Mouse (Mus musculus) stomach, embryonic 14.5 days (tissue): ENCODE results near the gene B4galt4. TPM values are rescaled to one million over a fixed set of nuclear protein-coding genes. Genes with fewer than 3 reads are reported as not detected.

Source experiments
- ATAC-seq: fragments of 200-750 bp; cut with Nextera tagmentation; 2 replicates; pipeline ENCODE4 v1.8.0; 2017; ENCODE audit warnings: low read depth, moderate TSS enrichment; ENCODE audit not compliant: insufficient number of reproducible peaks, insufficient read depth, low FRiP score
- H3K27ac ChIP-seq: fragments of 300-500 bp; sonication (generic); 2 replicates; pipeline ENCODE4 v1.5.1; 2014; ENCODE audit warnings: mild to moderate bottlenecking, low read length, moderate library complexity, mixed read lengths
- H3K27me3 ChIP-seq: fragments of 300-500 bp; sonication (generic); 2 replicates; pipeline ENCODE4 v1.6.1; 2014; ENCODE audit warnings: low read length, control low read depth, mixed read lengths; ENCODE audit not compliant: control insufficient read depth, insufficient read depth
- H3K36me3 ChIP-seq: fragments of 300-500 bp; sonication (generic); 2 replicates; pipeline ENCODE4 v1.6.1; 2014; ENCODE audit warnings: mild to moderate bottlenecking, control low read depth, low read length, moderate library complexity, mixed read lengths; ENCODE audit not compliant: control insufficient read depth, insufficient read depth
- H3K4me1 ChIP-seq: fragments of 300-500 bp; sonication (generic); 2 replicates; pipeline ENCODE4 v1.6.1; 2014; ENCODE audit warnings: low read length, control low read depth, mixed read lengths; ENCODE audit not compliant: control insufficient read depth, insufficient read depth
- H3K4me2 ChIP-seq: fragments of 300-500 bp; sonication (generic); replicated peaks from 2 replicates; pipeline ENCODE4 v1.6.1; 2014; ENCODE audit warnings: low read depth, low read length, control low read depth
- H3K4me3 ChIP-seq: fragments of 300-500 bp; sonication (generic); 2 replicates; pipeline ENCODE4 v1.5.1; 2014; ENCODE audit warnings: low read depth, low read length, control low read depth
- H3K9ac ChIP-seq: fragments of 300-500 bp; sonication (generic); replicated peaks from 2 replicates; pipeline ENCODE4 v1.6.1; 2014; ENCODE audit warnings: low read depth, mild to moderate bottlenecking, control low read depth, low read length, moderate library complexity, mixed read lengths
- H3K9me3 ChIP-seq: fragments of 300-500 bp; sonication (generic); 2 replicates; pipeline ENCODE4 v1.6.1; 2016; ENCODE audit warnings: low read depth, low read length, control low read depth; ENCODE audit not compliant: control insufficient read depth
- whole genome bisulfite sequencing: fragments of 180-500 bp; shearing (Covaris S2); extraction: QIAGEN DNeasy Blood & Tissue Kit; methylation state at CpG from one replicate; pipeline ENCODE4 v1.1.7; 2014; 5-methylcytosine and 5-hydroxymethylcytosine counted together
- polyA plus RNA-seq: library from polyadenylated mRNA; unstranded; fragments of >200 nt; fragmentation: Nextera tagmentation; extraction: Ambion mirVana; gene quantifications from 2 replicates; pipeline ENCODE4 v1.2.1, GENCODE M21; 2014

B4galt4 gene
- polyA plus RNA-seq, 1 experiment from 2014 or later = 25.1 TPM

DNA sequence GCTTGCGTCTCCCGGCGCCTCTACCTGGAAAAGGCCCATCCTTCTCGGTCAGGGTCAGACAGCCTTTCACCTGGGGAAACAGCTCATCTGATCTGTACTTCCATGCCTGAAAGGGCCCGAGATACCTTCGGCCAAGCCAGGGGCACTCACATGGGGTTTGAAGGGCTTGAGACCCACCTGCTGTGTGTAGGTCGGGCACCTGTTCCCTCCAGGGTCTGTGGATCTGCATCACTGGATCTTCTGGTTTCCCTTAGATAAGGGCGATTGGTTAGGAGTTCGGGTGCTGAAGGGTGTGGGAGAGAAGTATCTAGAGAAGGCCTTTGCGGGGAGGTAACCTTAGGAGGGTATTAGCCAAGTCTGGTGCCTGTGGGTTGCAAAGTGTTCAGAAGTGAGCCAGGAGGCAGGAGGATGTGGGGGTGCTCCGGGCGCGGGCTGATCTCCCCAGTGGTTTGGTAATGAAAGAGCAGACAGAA is 631 bp downstream of the B4galt4 start:
- Histone ChIP-seq H3K36me3 (no peaks in the 10 kb centered on the region), H3K9ac (peak overlapping the region; percentile 74), H3K27me3 (no peaks in the 10 kb centered on the region), H3K9me3 (no peaks in the 10 kb centered on the region), H3K4me2 (peak overlapping the region; percentile 55), H3K27ac (peak overlapping the region; percentile 76), H3K4me3 (peak overlapping the region; percentile 80), H3K4me1 (no peaks in the 10 kb centered on the region)
- peak; percentile 25; the same call in 1 of the 2 replicates for ATAC-seq
- under 1% methylated on average over 13 of the region's 13 CpGs for WGBS

DNA sequence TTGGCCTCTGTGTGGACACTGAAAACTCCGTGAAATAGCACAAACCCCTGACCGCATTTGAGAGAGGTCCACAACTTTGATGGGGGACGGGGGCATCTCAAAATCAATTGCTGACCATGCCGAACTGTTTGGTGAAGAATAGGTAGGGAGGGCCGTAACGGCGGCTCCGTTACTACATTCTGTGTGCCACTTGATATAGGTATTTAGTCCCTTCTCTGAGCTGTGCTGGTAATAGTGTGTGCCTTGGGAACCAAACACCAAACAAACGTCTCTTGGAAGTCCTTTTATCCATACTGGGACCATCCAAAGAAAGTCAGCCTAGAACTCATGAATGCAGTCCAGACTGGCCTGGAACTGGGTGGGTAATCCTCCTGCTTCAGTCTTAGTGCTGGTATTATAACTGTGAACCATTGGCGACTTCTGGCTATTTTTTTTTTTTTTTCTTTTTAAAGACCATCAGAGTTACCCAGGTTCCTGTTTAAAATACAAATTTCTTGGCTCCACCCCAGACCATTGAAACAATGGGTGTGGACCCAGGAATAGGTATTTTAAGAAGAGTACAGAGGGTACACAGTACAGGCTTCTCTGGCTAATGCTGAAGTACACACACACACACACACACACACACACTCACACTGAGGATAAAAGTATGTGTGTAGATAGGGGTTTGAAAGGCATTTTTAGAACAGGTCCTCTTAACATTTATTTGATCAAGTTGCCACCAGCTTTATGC is 2.0 kb downstream of the B4galt4 start:
- no peaks in the 10 kb centered on the region for H3K36me3 ChIP-seq
- no peak overlapping the region for H3K9ac ChIP-seq
- H3K4me1 ChIP-seq = no peaks in the 10 kb centered on the region
- H3K27ac ChIP-seq = no peak overlapping the region
- H3K4me2 ChIP-seq = no peak overlapping the region
- WGBS = 92% methylated on average over 10 of the region's 10 CpGs
- no peak for ATAC-seq
- H3K27me3 ChIP-seq = no peaks in the 10 kb centered on the region
- H3K9me3 ChIP-seq = no peaks in the 10 kb centered on the region
- no peak overlapping the region for H3K4me3 ChIP-seq

DNA sequence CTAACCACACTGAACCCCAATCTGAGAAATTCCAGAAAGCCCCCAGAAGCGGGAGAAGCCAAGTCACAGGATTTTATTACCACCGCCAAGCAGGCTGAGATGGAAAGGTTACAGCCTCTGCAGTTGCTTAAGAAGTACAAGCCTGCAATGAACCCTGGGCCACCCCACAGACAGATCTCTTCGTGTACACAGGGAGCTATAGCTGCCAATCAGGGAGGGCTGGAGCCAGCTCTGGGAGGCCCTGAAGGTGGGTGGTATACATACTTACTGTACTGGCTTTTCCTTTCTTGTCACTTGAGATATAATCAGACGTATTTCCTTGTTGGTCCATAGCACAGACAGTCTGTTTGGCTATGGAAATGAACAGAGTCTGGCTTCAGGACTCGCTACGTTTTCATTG is 8.7 kb downstream of the B4galt4 start:
- no peak overlapping the region for H3K4me3 ChIP-seq
- H3K27ac ChIP-seq = no peak overlapping the region
- no peak overlapping the region for H3K9ac ChIP-seq
- no peaks in the 10 kb centered on the region for H3K27me3 ChIP-seq
- 0 out of 2 replicates have a peak, but pooled peaks have one; percentile 20 for ATAC-seq
- H3K36me3 ChIP-seq = no peaks in the 10 kb centered on the region; the same call in 1 of the 2 replicates
- H3K4me1 ChIP-seq = no peaks in the 10 kb centered on the region
- no peak overlapping the region for H3K4me2 ChIP-seq
- 66% methylated on average over 6 of the region's 6 CpGs for WGBS
- H3K9me3 ChIP-seq = no peaks in the 10 kb centered on the region

DNA sequence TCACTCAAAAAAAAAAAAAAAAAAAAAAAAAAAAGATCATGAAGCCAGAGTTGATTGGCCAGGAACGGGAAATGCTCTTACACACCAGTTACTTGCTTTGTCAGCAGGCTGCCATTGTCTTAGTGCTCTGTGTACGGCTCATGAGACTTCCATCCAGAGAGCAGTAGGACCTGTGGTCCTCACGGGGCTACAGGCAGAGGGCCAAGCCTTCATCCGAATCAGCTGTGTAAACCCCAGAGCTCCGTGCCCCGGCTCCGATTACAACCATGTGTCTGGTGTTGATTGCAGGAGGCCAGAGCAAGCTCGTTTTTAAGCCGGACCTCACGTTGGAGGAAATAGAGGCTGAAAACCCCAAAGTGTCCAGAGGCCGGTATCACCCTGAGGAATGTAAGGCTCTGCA is 11.6 kb downstream of the B4galt4 start:
- H3K4me2 ChIP-seq = no peak overlapping the region
- WGBS = 68% methylated on average over 11 of the region's 11 CpGs
- H3K27me3 ChIP-seq = no peaks in the 10 kb centered on the region
- peaks cover 3% of the 10 kb centered on the region; the same call in 1 of the 2 replicates for H3K4me1 ChIP-seq
- H3K9me3 ChIP-seq = no peaks in the 10 kb centered on the region
- no peaks in the 10 kb centered on the region; the same call in 1 of the 2 replicates for H3K36me3 ChIP-seq
- H3K27ac ChIP-seq = no peak overlapping the region
- no peak for ATAC-seq
- no peak overlapping the region for H3K4me3 ChIP-seq
- H3K9ac ChIP-seq = no peak overlapping the region

DNA sequence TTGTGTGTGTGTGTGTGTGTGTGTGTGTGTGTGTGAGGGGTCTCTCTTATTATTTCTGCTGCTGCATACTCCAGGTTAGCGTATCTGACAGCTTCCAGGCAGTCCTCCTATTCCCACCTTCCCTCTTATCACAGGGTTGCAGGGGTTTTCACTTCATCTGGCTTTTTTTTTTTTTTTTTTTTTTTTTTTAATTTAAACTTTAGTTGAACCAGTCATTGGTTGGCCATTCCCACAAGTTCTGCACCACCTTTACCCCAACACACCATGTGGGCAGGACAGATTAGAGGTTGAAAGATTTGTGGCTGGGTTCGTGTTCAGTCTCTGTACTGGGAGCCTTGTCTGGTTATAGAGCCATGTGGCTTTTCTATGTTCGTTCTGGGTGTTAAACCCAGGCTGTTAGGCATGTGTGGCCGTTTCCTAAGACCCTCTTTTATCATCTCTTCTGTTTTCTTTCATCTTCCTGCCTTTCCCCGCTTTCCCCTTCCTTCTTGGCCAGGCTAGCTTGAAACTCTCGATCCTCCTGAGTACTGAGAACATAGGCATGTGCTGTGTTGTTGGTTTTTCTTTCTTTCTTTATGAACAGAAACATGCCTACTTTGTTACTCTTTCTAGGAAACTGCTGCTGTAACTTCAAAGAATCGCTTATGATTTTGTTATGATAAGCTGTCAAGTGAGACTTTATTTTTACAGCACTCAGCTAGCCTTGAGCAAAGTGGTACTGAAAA is 13.6 kb downstream of the B4galt4 start:
- 36% methylated on average over 7 of the region's 7 CpGs for WGBS
- Histone ChIP-seq H3K4me1 (peaks cover 3% of the 10 kb centered on the region; the same call in 1 of the 2 replicates), H3K9ac (no peak overlapping the region), H3K27ac (peak overlapping the region; percentile 17; the same call in 1 of the 2 replicates), H3K9me3 (no peaks in the 10 kb centered on the region), H3K4me2 (no peak overlapping the region), H3K4me3 (no peak overlapping the region), H3K27me3 (no peaks in the 10 kb centered on the region), H3K36me3 (peaks cover 5% of the 10 kb centered on the region; the same call in 1 of the 2 replicates)
- no peak for ATAC-seq

DNA sequence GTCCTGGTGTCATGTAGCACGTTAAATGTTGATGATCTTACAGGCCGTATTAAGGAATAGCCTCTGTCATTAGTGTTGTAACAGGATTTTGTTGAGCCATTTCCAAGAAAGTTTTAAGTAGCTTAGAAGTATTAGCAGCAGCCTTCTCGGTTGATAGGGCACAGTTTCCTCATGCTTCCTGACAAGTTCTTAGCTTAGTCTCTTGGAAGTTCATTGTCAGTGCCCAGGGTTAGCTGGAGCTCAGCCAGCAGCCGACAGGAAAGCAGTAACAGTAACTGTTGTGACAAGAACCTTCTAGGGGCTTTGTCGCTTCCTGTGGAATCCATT is 14.1 kb downstream of the B4galt4 start:
- no peak overlapping the region for H3K4me3 ChIP-seq
- 29% methylated on average over 5 of the region's 5 CpGs for WGBS
- no peak overlapping the region for H3K27ac ChIP-seq
- H3K27me3 ChIP-seq = no peaks in the 10 kb centered on the region
- no peaks in the 10 kb centered on the region for H3K9me3 ChIP-seq
- peaks cover 3% of the 10 kb centered on the region; the same call in 1 of the 2 replicates for H3K4me1 ChIP-seq
- H3K9ac ChIP-seq = no peak overlapping the region
- no peak for ATAC-seq
- H3K4me2 ChIP-seq = no peak overlapping the region
- H3K36me3 ChIP-seq = peaks cover 5% of the 10 kb centered on the region; the same call in 1 of the 2 replicates

DNA sequence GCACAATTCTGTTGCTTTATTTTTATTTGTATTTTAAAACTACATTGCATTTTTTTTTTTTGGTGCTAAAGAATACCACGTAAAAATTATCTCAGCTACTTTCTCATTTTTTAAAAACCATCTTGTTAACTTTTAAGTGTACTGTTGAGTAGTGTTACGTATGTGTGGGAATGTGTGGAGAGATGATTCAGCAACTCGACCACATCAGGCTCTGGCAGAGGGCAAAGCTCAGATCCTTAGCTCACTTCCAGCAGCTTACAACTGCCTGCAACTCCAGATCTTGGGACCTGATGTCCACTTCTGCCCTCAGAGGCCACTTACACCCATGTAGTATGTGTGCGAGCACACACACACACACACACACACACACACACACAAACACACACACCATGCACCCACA is 14.5 kb downstream of the B4galt4 start:
- no peak for ATAC-seq
- no peak overlapping the region for H3K4me2 ChIP-seq
- no peak overlapping the region; the same call in 1 of the 2 replicates for H3K27ac ChIP-seq
- H3K9me3 ChIP-seq = no peaks in the 10 kb centered on the region
- H3K36me3 ChIP-seq = peaks cover 5% of the 10 kb centered on the region; the same call in 1 of the 2 replicates
- H3K4me3 ChIP-seq = no peak overlapping the region
- no peak overlapping the region for H3K9ac ChIP-seq
- H3K4me1 ChIP-seq = peaks cover 3% of the 10 kb centered on the region; the same call in 1 of the 2 replicates
- H3K27me3 ChIP-seq = no peaks in the 10 kb centered on the region
- 62% methylated on average over 4 of the region's 4 CpGs for WGBS

DNA sequence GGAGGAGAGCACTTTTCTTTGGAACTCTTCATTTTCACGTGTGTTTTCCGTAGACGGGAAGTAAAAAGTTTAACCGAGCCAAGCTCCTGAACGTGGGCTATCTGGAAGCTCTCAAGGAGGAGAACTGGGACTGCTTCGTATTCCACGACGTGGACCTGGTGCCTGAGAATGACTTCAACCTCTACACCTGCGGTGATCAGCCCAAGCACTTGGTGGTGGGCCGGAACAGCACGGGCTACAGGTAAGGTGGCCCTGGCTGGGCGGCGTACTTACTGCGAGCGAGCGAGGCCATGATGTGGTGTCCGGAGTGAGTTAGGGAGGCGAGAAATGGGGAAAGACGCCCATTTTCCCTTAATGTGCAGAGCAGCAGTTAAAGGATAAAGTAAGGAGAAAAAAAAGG is 15.6 kb downstream of the B4galt4 start:
- H3K27ac ChIP-seq = peak overlapping the region; percentile 21; the same call in 1 of the 2 replicates
- no peaks in the 10 kb centered on the region for H3K27me3 ChIP-seq
- H3K36me3 ChIP-seq = peaks cover 5% of the 10 kb centered on the region; the same call in 1 of the 2 replicates
- H3K9me3 ChIP-seq = no peaks in the 10 kb centered on the region
- no peak for ATAC-seq
- 94% methylated on average over 19 of the region's 19 CpGs for WGBS
- no peak overlapping the region for H3K4me2 ChIP-seq
- H3K4me1 ChIP-seq = peaks cover 3% of the 10 kb centered on the region; the same call in 1 of the 2 replicates
- H3K4me3 ChIP-seq = no peak overlapping the region
- H3K9ac ChIP-seq = no peak overlapping the region
